Mouse (Mus musculus): ENCODE data around the gene Mroh8.

GRCm38 (mm10) chr2:157306091-157307032 lies 27.0 kb upstream of the Mroh8 start:
- TF ChIP-seq CTCF (IDR thresholded peaks at IDR 0.05; ENCODE audit: low read depth, low read length) (no peak), POLR2A (IDR thresholded peaks at IDR 0.05; ENCODE audit: extremely low read depth, insufficient read depth, low read length) (no peak)

All from liver, adult 2 months (tissue).